Mouse (Mus musculus) heart, embryonic 13.5 days (tissue): ENCODE measurements around the gene 4931428L18Rik. TPM values are rescaled to one million over a fixed set of nuclear protein-coding genes. Genes with fewer than 3 reads are reported as not detected.

ENCODE experiments used
- ATAC-seq: fragments of 200-750 bp; cut with Nextera tagmentation; 2 replicates; pipeline ENCODE4 v1.8.0; 2017; ENCODE audit warnings: moderate TSS enrichment; ENCODE audit not compliant: insufficient number of reproducible peaks, low FRiP score, low TSS enrichment; ENCODE audit errors: extremely low read depth
- H3K27ac ChIP-seq: fragments of 300-500 bp; sonication (generic); replicated peaks from 2 replicates; pipeline ENCODE4 v1.5.1; 2015; ENCODE audit warnings: moderate library complexity, mild to moderate bottlenecking, inconsistent platforms
- H3K27me3 ChIP-seq: fragments of 300-500 bp; sonication (generic); replicated peaks from 2 replicates; pipeline ENCODE4 v1.6.1; 2015; ENCODE audit warnings: mild to moderate bottlenecking, inconsistent platforms
- H3K36me3 ChIP-seq: fragments of 300-500 bp; sonication (generic); 2 replicates; pipeline ENCODE4 v1.6.1; 2015; ENCODE audit warnings: mild to moderate bottlenecking, inconsistent platforms
- H3K4me1 ChIP-seq: fragments of 300-500 bp; sonication (generic); 2 replicates; pipeline ENCODE4 v1.6.1; 2015; ENCODE audit warnings: inconsistent platforms
- H3K4me2 ChIP-seq: fragments of 300-500 bp; sonication (generic); 2 replicates; pipeline ENCODE4 v1.6.1; 2015; ENCODE audit warnings: inconsistent platforms, mild to moderate bottlenecking, moderate library complexity
- H3K4me3 ChIP-seq: fragments of 300-500 bp; sonication (generic); 2 replicates; pipeline ENCODE4 v1.5.1; 2015; ENCODE audit warnings: moderate library complexity, mild to moderate bottlenecking, inconsistent platforms
- H3K9ac ChIP-seq: fragments of 300-500 bp; sonication (generic); 2 replicates; pipeline ENCODE4 v1.6.1; 2015; ENCODE audit warnings: inconsistent platforms, mild to moderate bottlenecking, moderate library complexity
- H3K9me3 ChIP-seq: fragments of 300-500 bp; sonication (generic); 2 replicates; pipeline ENCODE4 v1.6.1; 2016; ENCODE audit warnings: inconsistent platforms
- WGBS: fragments of 180-500 bp; shearing (Covaris S2); methylation state at CpG from one replicate; pipeline ENCODE4 v1.1.7; 2015; ENCODE audit warnings: mixed read lengths; 5-methylcytosine and 5-hydroxymethylcytosine counted together
- polyA plus RNA-seq: library from polyadenylated mRNA; unstranded; fragments of >200 nt; fragmentation: Nextera tagmentation; extraction: Ambion mirVana; gene quantifications from 2 replicates; pipeline ENCODE4 v1.2.1, GENCODE M21; 2015

4931428L18Rik gene
- polyA plus RNA-seq, 1 experiment from 2014 or later, result not detected

DNA sequence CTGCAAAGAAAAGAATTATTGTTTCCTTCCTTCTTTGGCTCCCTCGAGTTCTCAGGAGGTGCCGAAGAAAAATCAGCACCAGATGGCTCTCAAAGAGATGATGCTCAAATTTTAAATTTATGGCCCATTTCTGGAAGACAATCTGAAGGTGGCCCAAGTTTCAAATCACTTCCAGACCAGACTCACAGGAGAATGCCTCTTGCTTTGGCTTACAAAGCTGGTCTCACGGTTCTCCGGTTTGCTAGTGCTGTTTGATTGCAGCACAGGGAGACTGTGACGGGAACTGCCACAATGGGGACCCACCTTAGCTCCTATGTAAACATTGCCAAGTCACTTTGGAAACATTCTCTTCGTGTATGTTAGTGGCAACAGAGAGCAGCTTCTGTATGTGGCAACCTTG is 72.8 kb downstream of the 4931428L18Rik start:
- no peak for ATAC-seq
- Histone ChIP-seq H3K9ac (no peak overlapping the region), H3K4me1 (peaks cover 9% of the 10 kb centered on the region), H3K36me3 (no peaks in the 10 kb centered on the region), H3K9me3 (no peaks in the 10 kb centered on the region), H3K4me3 (no peak overlapping the region), H3K27me3 (no peaks in the 10 kb centered on the region), H3K27ac (no peak overlapping the region), H3K4me2 (no peak overlapping the region)
- 54% methylated on average over 6 of the region's 6 CpGs for WGBS

- Histone ChIP-seq H3K9ac (no peak overlapping the region), H3K9me3 (no peaks in the 10 kb centered on the region), H3K4me1 (peaks cover 9% of the 10 kb centered on the region; the same call in 1 of the 2 replicates), H3K27ac (no peak overlapping the region), H3K4me3 (no peak overlapping the region), H3K27me3 (no peaks in the 10 kb centered on the region), H3K4me2 (no peak overlapping the region), H3K36me3 (no peaks in the 10 kb centered on the region)
- ATAC-seq, result no peak
- WGBS, result 70% methylated on average over 2 of the region's 2 CpGs
Measured at GRCm38 (mm10) chr1:31143571-31143970, 78.9 kb downstream of the 4931428L18Rik start.

GRCm38 (mm10) chr1:31142288-31143094 is 80.0 kb downstream of the 4931428L18Rik start:
- WGBS, result 51% methylated on average over 8 of the region's 8 CpGs
- Histone ChIP-seq H3K36me3 (no peaks in the 10 kb centered on the region), H3K4me2 (0 out of 2 replicates have a peak overlapping the region, but pooled peaks have one; percentile 7), H3K4me3 (no peak overlapping the region), H3K9me3 (no peaks in the 10 kb centered on the region), H3K9ac (0 out of 2 replicates have a peak overlapping the region, but pooled peaks have one; percentile 16), H3K4me1 (peaks cover 9% of the 10 kb centered on the region; the same call in 1 of the 2 replicates), H3K27ac (no peak overlapping the region), H3K27me3 (no peaks in the 10 kb centered on the region)
- no peak for ATAC-seq

- Histone ChIP-seq H3K4me2 (no peak overlapping the region), H3K36me3 (no peaks in the 10 kb centered on the region), H3K9ac (no peak overlapping the region), H3K27ac (no peak overlapping the region), H3K4me3 (no peak overlapping the region), H3K27me3 (no peaks in the 10 kb centered on the region), H3K4me1 (peaks cover 14% of the 10 kb centered on the region), H3K9me3 (no peaks in the 10 kb centered on the region)
- WGBS, result 40% methylated on average over 3 of the region's 3 CpGs
- no peak for ATAC-seq
Measured at GRCm38 (mm10) chr1:31138387-31138786, 84.1 kb downstream of the 4931428L18Rik start.

GRCm38 (mm10) chr1:31113466-31113865 is 109.0 kb downstream of the 4931428L18Rik start:
- ATAC-seq, result no peak
- H3K4me1 ChIP-seq, result no peaks in the 10 kb centered on the region
- no peak overlapping the region for H3K4me3 ChIP-seq
- H3K9ac ChIP-seq, result no peak overlapping the region
- H3K27ac ChIP-seq, result no peak overlapping the region
- 0 out of 2 replicates have a peak, but pooled peaks cover 3% of the 10 kb centered on the region for H3K9me3 ChIP-seq
- no peaks in the 10 kb centered on the region for H3K27me3 ChIP-seq
- WGBS, result 46% methylated on average over 4 of the region's 4 CpGs
- H3K36me3 ChIP-seq, result no peaks in the 10 kb centered on the region
- H3K4me2 ChIP-seq, result no peak overlapping the region

DNA sequence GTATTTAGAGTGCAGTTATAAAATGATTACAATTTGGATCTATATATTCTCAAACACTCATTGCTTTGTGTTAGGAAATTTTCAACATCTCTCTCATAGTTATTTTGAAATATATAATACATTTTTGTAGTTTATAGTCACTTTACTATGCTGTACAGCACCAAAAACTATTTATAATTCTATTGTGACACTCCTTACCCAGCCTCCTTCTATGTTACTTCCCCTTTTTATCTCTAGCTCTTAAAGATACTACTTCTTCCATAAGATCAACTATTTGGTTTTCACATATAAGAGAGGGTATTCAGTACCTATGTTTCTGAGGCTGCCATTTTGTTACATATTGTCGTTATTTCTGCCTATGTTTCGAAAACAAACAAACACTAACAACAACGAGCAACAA is 114.5 kb downstream of the 4931428L18Rik start:
- WGBS, result 79% methylated on average over 3 of the region's 3 CpGs
- H3K4me2 ChIP-seq, result no peak overlapping the region
- peaks cover 5% of the 10 kb centered on the region for H3K4me1 ChIP-seq
- no peaks in the 10 kb centered on the region for H3K27me3 ChIP-seq
- ATAC-seq, result no peak
- H3K4me3 ChIP-seq, result no peak overlapping the region
- H3K36me3 ChIP-seq, result no peaks in the 10 kb centered on the region
- H3K9ac ChIP-seq, result no peak overlapping the region
- H3K9me3 ChIP-seq, result no peaks in the 10 kb centered on the region
- H3K27ac ChIP-seq, result no peak overlapping the region

GRCm38 (mm10) chr1:31102863-31103657 is 119.4 kb downstream of the 4931428L18Rik start:
- Histone ChIP-seq H3K4me2 (peak overlapping the region; percentile 26), H3K4me1 (peaks cover 24% of the 10 kb centered on the region), H3K9ac (no peak overlapping the region), H3K27ac (peak overlapping the region; percentile 91), H3K4me3 (no peak overlapping the region), H3K36me3 (no peaks in the 10 kb centered on the region), H3K27me3 (no peaks in the 10 kb centered on the region), H3K9me3 (no peaks in the 10 kb centered on the region)
- WGBS, result 18% methylated on average over 12 of the region's 12 CpGs
- ATAC-seq, result peak; percentile 74; the same call in 1 of the 2 replicates

DNA sequence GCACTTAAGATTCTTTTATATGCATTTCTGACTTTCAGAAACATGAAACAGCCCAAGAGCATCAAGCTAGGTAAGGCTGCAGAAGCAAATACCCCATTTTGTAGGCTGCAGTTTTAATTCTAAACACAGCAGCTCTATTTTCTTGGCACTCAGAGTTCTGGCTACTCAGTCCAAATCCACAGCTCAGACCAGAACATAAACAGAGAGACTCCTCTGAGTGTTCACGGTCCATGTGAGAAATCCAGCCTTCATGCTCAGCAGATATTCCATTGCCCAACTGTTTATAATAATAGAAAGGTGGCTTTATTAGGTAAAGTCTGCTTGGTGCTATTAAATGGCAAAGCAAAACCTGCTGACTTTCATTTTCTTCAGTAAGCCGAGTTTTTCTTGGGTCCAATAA is 120.2 kb downstream of the 4931428L18Rik start:
- H3K36me3 ChIP-seq, result no peaks in the 10 kb centered on the region
- H3K4me1 ChIP-seq, result peaks cover 24% of the 10 kb centered on the region
- H3K27ac ChIP-seq, result peak overlapping the region; percentile 91
- peak overlapping the region; percentile 26 for H3K4me2 ChIP-seq
- 0 out of 2 replicates have a peak overlapping the region, but pooled peaks have one; percentile 2 for H3K9ac ChIP-seq
- H3K9me3 ChIP-seq, result no peaks in the 10 kb centered on the region
- no peaks in the 10 kb centered on the region for H3K27me3 ChIP-seq
- no peak for ATAC-seq
- 58% methylated on average over 2 of the region's 2 CpGs for WGBS
- no peak overlapping the region for H3K4me3 ChIP-seq

DNA sequence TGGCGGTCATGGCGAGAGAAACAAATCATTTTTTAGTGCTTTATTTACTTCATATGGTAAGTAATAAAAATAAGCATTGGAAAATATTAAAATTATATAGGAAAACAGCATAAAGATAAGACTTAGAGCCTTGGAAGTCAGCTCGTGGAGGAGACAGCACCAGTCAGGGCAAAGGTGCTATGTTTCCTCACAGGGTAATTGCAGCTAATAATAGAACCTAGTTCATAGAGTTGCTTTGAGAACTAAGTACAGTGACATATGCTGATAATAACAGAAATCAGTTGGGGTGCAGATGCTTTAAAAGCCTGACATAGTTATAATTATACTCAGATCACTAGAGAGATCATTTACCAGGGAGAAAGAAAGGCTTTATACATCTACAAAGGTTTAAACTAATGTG is 125.3 kb downstream of the 4931428L18Rik start:
- Histone ChIP-seq H3K9ac (no peak overlapping the region), H3K4me2 (no peak overlapping the region), H3K27ac (peak overlapping the region; percentile 56; the same call in 1 of the 2 replicates), H3K27me3 (no peaks in the 10 kb centered on the region), H3K4me3 (no peak overlapping the region), H3K36me3 (no peaks in the 10 kb centered on the region), H3K4me1 (peaks cover 20% of the 10 kb centered on the region), H3K9me3 (no peaks in the 10 kb centered on the region)
- 59% methylated on average over 3 of the region's 3 CpGs for WGBS
- ATAC-seq, result no peak

DNA sequence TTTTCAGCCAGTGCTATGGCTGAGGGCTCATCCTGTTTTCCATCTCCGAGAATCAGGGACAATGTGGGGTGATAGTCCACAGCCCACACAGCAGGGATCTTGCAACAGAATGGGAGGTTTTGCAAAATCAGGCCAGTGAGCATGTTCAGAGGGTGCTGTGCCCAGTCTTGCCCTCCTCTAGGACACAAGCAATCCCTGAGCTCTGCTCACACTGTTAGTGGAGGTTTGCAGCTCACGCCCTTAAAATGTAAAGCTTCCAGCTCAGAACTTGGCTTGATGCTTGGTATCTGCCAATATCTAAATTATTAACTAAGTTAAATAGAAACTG is 126.1 kb downstream of the 4931428L18Rik start:
- ATAC-seq, result no peak
- 63% methylated on average over 2 of the region's 2 CpGs for WGBS
- H3K27ac ChIP-seq, result no peak overlapping the region
- H3K27me3 ChIP-seq, result no peaks in the 10 kb centered on the region
- H3K4me3 ChIP-seq, result no peak overlapping the region
- H3K4me2 ChIP-seq, result no peak overlapping the region
- H3K4me1 ChIP-seq, result peaks cover 14% of the 10 kb centered on the region
- no peak overlapping the region for H3K9ac ChIP-seq
- H3K36me3 ChIP-seq, result no peaks in the 10 kb centered on the region
- H3K9me3 ChIP-seq, result no peaks in the 10 kb centered on the region

- ATAC-seq, result no peak
- H3K9me3 ChIP-seq, result no peaks in the 10 kb centered on the region
- H3K27ac ChIP-seq, result no peak overlapping the region
- no peaks in the 10 kb centered on the region for H3K27me3 ChIP-seq
- H3K4me1 ChIP-seq, result peaks cover 9% of the 10 kb centered on the region
- 63% methylated on average over 5 of the region's 5 CpGs for WGBS
- no peak overlapping the region for H3K4me2 ChIP-seq
- H3K9ac ChIP-seq, result no peak overlapping the region
- no peaks in the 10 kb centered on the region for H3K36me3 ChIP-seq
- no peak overlapping the region for H3K4me3 ChIP-seq
Measured at GRCm38 (mm10) chr1:31095706-31096465, 126.6 kb downstream of the 4931428L18Rik start.
